Mouse (Mus musculus): Measurements from ENCODE around the gene Slc18a3.
A peak's percentile ranks its signal among the peaks of the same experiment; 100 is the strongest.

Slc18a3 gene

DNA sequence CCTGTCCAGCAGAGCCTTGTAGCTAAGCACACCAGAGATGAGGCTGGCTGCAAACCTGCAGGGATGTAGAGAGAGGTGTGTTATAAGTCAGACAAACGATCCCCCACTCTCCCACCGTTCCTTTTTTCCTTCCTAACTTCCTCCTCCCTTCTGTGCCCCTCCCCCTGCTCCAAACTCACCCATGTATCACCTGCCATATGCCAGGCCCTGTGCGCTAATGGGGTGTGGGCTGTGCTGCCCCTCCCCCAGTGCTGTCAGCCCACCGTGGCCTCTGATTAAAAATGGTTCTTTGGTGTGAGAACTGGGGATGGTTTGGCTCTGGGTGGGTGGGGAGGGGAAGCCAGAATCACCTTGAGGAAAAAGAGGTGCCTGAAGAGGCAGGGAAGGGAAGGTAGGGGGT is 12.1 kb downstream of the Slc18a3 start:
- DNase-seq (ENCODE audit: low read depth), result no peak

DNA sequence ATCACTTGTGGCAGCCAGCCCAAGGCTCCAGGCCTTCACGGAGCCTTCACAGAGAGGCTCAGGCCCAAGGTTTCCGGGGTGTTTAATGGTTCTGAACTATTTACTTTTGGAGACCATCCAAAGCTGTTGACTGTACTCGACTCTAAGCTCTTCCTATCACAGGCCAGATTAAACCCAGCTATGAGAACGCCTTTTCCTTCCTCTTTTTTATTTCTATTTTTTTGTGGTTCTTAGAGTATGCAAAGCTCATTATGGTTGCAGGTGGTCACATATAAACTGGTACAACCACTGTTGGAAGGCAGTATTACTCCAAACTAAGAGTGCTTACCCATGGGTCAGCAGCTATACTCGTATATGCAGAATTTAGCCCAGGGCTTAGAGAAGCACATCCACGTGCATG is 17.7 kb downstream of the Slc18a3 start:
- DNase-seq (ENCODE audit: low read depth), result no peak

DNA sequence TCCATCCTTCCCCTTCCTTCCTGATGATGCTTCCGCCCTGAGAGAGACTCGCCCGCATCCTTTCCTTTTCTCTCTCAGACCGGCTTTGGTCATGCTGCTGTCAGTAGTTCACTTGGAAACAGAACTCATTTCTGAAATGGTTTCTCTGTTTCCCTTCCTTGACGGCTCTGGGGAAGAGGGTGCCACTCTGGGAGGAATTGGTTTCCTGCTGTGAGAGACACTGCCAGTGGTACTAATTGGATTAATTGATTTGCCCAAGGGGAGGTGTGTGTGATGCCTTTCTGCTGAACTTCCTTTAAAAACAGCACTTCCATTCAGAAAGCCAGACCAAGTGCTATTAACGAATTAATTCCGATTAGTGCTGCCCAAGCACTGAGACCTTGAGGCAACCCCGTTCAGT is 21.2 kb downstream of the Slc18a3 start:
- DNase-seq (ENCODE audit: low read depth), result no peak

DNA sequence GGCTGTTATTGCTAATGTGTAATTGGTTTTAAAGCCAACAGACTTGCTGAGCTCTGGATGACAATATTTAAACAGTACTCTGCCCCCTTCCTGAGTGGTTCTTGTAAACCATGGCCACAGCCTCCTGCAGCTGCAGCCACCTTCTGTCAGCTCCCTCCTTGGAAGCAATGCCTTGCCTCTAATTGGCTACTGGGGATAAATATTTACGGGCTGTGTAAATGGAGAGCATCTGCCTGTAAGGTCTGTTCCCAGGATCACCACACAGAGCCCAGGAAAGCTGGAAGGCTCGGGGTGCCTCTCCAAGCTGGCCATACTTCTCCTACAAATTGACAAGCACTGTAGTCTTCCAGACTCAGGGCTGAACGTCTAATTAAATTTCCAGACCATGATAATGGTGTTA is 24.9 kb downstream of the Slc18a3 start:
- DNase-seq (ENCODE audit: low read depth), result no peak

DNA sequence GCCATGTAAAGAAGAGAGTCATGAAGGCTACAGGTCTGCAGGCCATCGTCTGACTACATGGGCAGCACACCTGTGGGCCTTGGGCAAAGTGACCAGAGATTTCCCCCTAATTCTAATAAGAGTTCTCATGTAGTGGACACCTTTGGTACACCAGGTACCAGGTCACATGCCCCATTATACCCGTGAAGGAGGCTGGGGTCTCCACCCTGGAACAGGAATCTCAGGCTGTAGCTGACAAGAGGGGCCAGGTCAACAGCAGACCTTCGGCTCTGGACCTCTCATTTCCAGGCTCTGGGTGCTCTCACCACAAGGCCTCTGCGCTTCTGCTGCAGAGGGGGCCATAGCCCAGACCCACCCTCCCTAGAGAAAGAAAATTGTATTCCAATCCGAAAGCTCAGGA is 25.3 kb downstream of the Slc18a3 start:
- no peak for DNase-seq (ENCODE audit: low read depth)

DNA sequence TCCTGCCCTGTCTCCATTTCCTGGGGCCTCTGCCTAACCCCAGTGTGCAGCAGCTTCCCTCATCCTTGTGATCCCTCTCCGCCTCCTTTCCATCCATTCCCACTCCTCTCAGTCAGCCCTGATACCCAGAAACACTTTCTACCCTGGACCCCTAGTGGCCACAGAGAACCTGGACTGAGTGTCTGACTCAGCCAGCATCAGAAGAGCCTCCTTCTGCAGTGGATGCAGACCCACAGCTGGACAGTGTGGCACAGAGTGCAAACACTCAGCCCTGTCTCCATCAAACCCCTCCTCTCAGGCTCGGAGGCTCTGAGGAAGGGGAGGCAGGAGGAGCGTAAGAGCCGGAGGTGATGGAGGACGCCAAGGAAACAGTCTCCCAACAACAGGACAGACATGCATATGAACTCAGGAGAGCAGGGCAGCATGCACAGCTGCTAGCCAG is 27.3 kb downstream of the Slc18a3 start:
- DNase-seq (ENCODE audit: low read depth), result peak; percentile 29

DNA sequence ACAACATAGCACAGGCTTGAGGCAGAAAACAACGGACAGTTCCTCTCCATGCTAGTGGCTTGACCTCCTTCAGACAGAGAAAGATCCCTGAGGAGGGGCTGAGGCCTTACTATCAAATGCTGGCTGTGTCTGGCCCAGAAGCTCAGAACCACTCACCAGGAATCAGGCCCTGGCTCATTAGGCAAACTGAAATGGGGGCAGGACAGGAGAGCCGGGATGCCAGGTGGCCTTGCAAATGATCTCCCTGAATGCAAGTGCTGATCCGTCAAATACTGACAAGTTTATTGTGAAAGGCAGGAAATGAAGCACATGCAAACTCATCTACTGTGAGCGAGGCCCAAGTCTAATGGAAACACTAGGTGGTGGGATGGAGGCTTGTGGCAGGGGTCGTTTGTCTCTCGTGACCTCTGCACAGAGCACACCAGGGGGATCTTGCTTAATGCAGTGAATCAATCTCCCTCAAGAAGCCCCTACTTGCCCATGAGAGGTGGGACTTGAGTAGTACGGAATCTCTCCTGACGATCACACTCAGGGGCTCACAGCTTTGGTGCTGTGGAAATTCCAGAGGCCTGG is 35.5 kb downstream of the Slc18a3 start:
- DNase-seq (ENCODE audit: low read depth), result no peak

DNA sequence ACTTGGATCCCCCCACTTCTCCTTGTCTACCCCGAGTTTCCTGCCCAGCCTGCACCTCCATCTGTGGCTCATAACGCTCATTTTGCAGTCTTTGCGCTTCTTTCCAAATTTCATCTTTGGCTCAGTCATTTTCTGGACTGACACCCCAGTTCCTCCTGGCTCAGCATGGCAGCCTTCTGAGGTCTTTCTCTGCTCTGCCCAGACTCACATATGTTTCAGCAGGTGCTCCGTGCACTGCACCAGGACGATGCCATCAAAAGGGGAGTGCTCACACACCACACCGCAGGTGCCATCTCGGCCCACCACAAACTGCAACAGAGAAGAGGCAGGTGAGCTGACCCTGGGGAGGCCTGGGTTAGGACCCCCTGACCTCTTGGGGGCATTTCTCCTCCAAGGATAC is 40.7 kb downstream of the Slc18a3 start:
- DNase-seq (ENCODE audit: low read depth), result no peak

DNA sequence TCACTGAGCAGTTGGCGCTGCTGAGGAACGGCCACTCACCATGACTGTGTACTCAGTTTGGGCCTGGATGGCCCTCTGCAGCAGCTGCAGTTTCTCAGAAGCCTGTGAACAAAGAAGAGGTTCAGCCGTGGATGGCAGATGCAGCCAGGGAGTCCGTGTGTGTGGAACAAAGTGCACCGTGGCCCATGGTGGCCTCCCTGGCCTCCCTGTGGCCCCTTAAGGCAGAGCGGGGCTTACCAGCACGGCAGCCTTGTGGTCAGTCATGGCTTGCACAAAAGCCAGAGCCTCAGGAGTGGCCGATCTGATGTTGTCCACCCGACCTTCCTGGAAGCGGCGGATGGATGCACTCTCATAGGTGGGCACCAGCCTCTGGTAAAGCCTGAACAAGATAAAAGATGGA is 45.9 kb downstream of the Slc18a3 start:
- no peak for DNase-seq (ENCODE audit: low read depth)

Measured in NIH3T3 (cell line).